Mouse (Mus musculus): ENCODE measurements at regions not wholly inside any gene's neighbourhood (a gene's known extent, or its start where the extent isn't known, plus 50 kb on each side); places are given as distances from the start of the nearest gene placed in this dataset.
A peak's percentile ranks its signal among the peaks of the same experiment; 100 is the strongest.

DNA sequence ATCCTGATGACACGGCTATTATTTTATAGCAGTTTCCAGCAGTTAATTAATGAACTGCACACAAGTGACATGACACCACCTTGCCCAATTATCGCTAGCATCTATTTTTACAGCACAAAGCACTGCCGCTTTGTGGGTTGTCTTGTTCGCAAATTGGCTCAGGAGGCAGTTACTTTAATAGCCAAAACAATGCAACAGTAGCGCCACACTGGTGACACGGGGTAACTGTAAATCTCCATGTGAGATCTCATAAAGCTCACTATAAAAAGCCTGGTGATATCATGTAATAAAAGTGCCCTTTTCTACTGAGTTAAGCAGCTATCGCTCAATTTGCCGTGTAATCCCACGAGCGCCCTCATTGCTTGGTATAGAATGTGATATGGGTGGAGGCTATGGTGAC, 715.4 kb upstream of the Adgrl2 start:
- ATAC-seq (replicated peaks in 1 of 2; ENCODE audit: insufficient read depth in 1 of 2, low FRiP score in 2 of 2, low TSS enrichment in 1 of 2, low read depth in 1 of 2, poor library complexity in 2 of 2, severe bottlenecking in 2 of 2): no peak

DNA sequence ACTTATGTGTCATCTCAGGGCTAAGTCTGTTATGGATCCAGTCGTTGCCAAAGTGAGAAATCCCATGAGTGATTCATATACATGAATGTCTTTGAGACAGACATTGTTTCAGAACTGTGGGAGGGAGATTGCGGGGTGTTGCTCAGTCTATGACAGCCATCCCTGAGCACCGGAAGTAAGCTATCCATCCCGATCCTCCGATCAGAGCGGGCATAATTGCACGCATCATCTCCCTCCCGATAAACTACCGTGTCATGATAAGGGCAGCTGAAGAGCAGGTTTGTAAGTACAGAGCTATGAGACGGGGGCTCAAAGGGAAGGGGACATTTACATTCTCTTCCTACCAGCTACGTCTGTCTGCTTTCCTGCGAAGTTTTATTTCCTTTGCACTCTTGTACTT, 715.0 kb upstream of the Adgrl2 start:
- no peak for ATAC-seq (replicated peaks in 1 of 2; ENCODE audit: insufficient read depth in 1 of 2, low FRiP score in 2 of 2, low TSS enrichment in 1 of 2, low read depth in 1 of 2, poor library complexity in 2 of 2, severe bottlenecking in 2 of 2)

DNA sequence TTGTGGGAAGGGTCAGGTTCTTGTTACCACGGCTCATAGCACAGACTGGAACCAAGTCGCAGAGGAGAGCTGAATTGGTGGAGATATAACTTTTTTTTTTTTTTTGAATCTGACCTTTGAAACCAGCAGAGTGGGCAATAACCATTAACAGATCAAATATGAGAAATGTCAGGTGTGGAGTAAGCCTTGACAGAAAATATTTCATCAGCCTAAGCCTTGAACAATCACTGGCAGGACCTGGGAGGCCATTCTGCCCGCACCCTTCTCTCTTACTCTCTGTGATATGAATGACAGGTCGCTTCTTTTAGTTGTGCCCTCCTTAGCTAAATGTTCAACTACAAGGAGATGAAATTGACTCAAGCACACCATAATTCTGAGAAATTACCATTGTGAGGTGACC, 714.1 kb upstream of the Adgrl2 start:
- ATAC-seq (replicated peaks in 1 of 2; ENCODE audit: insufficient read depth in 1 of 2, low FRiP score in 2 of 2, low TSS enrichment in 1 of 2, low read depth in 1 of 2, poor library complexity in 2 of 2, severe bottlenecking in 2 of 2): no peak

DNA sequence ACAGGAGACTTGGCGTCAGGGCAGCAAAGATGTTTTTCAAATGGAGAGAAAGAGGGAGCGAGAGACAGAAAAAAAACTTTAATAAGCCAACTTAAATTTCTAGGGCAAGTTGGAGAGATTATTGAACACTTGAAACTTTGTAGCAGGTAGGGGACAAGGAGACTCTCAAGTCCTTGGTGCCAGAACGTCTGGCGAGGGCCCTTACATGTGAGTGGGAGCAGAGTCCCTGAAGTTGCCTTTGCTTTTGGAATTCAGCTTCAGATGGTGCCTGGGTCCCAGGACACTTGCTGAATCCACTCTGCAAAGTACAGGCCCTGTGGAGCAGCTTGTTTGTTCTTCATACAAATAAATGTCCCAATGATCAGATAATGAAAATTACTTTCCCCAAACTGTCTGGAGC, 693.2 kb upstream of the Adgrl2 start:
- no peak for ATAC-seq (replicated peaks in 1 of 2; ENCODE audit: insufficient read depth in 1 of 2, low FRiP score in 2 of 2, low TSS enrichment in 1 of 2, low read depth in 1 of 2, poor library complexity in 2 of 2, severe bottlenecking in 2 of 2)

DNA sequence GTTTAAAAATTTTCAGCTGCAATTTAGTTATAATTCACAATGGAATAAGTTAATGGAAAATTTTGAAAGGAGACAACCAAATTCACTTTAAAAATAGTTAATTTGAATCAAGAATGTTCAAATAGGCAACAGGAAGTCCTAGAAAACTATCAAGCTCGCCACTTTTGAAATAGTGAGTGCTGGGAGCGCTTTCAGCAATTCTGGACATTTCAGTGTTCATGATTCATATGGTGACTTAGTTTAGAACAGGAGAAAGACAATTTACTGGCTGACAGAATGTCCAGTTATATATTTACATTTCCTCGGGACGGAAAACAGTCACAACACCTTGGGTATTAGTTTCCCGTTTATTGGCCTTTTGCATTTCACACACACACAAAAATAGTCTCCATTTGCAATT, 691.9 kb upstream of the Adgrl2 start:
- ATAC-seq (replicated peaks in 1 of 2; ENCODE audit: insufficient read depth in 1 of 2, low FRiP score in 2 of 2, low TSS enrichment in 1 of 2, low read depth in 1 of 2, poor library complexity in 2 of 2, severe bottlenecking in 2 of 2): no peak

DNA sequence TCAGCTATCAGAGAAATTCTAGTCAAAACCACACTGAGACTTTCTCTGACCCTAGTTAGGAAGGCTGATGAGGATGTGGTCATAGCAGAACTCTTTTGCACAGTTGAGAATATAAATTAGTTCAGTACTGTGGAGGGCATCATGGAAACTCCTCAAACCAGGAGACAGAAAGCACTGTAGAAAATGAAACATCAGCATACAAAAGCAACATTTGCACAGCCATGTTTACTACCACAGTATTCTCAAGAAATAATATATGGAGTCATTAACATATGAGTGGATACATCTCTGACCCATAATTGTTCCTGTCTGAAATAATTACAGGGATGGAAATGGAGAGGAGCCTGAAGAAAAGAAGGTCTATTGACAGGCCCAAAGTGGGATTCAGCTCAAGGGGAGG, 683.6 kb upstream of the Adgrl2 start:
- ATAC-seq (replicated peaks in 1 of 2; ENCODE audit: insufficient read depth in 1 of 2, low FRiP score in 2 of 2, low TSS enrichment in 1 of 2, low read depth in 1 of 2, poor library complexity in 2 of 2, severe bottlenecking in 2 of 2): no peak

DNA sequence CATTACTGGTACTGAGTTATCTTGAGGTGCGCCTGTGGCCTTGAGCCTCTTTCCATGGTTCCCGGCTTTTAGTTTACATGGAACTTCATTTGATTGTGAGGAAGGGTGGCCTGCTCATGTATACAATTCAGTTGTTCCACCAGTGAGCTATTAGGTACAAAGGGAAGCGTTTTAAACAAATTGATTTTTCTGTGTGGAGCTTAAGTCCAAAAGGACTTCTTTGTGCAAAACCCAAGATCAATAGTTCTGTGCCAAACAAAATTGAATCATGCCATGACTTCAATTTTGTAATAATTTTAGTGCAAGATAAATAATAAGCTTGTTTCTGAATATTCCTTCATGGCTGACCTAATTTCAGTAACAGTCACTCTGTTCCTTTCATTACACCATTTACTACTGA, 674.3 kb upstream of the Adgrl2 start:
- no peak for ATAC-seq (replicated peaks in 1 of 2; ENCODE audit: insufficient read depth in 1 of 2, low FRiP score in 2 of 2, low TSS enrichment in 1 of 2, low read depth in 1 of 2, poor library complexity in 2 of 2, severe bottlenecking in 2 of 2)

DNA sequence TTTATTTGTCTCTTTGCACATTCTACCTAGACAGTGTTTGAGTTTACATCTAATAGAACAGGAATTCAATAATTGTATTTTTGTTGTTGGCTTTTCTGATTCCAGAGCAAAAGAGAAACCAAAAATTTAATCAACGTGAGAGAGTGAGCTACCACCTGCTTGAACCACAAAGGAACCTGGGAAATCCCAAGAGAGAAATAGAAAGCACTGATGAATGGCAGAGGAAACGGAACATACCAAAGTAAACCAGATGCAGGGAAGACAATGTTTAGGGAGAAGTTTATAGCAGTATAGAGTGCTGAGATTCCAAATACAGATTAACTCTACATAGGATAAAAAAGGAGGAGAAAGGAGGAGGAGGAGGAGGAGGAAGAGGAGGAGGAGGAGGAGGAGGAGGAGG, 648.0 kb upstream of the Adgrl2 start:
- ATAC-seq (replicated peaks in 1 of 2; ENCODE audit: insufficient read depth in 1 of 2, low FRiP score in 2 of 2, low TSS enrichment in 1 of 2, low read depth in 1 of 2, poor library complexity in 2 of 2, severe bottlenecking in 2 of 2): peak; percentile 81 to 91

DNA sequence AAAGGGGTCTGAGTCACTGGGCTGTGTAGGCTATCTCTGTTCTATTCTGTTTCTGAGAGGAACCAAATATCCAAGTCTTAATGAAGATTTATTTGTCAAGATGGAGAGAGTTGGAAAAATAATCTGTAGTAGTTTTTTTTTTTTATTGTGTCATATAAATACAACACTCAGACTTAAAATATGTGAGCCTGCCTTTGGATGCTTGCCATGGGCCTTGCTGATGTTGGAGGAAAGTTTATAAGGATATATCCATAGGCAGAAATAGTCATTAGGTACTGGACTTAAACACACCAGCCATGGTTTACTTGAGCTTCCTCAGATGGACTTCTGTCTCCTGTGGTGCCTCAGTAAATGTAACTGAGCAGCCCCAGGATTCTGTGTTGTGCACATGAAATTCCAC, 635.8 kb upstream of the Adgrl2 start:
- no peak for ATAC-seq (replicated peaks in 1 of 2; ENCODE audit: insufficient read depth in 1 of 2, low FRiP score in 2 of 2, low TSS enrichment in 1 of 2, low read depth in 1 of 2, poor library complexity in 2 of 2, severe bottlenecking in 2 of 2)

DNA sequence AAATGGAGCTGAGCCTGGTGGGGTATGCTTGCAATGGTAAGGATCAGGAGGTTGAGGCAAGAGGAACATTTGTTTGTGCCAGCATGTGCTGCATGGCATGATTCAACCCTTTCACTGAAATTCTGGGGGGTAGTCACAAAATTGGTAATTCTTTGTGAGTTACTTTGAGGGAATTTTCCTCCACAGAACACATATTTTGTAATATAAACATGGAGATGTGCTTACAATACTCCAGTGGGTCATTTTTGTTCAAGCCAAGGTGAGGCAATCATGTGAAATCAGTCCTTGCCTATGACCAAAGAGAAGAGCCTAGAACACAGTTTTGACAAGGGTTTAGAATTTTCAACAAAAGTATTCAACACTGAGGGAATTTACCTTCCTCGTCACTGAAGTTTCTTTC, 635.1 kb upstream of the Adgrl2 start:
- ATAC-seq (replicated peaks in 1 of 2; ENCODE audit: insufficient read depth in 1 of 2, low FRiP score in 2 of 2, low TSS enrichment in 1 of 2, low read depth in 1 of 2, poor library complexity in 2 of 2, severe bottlenecking in 2 of 2): no peak

DNA sequence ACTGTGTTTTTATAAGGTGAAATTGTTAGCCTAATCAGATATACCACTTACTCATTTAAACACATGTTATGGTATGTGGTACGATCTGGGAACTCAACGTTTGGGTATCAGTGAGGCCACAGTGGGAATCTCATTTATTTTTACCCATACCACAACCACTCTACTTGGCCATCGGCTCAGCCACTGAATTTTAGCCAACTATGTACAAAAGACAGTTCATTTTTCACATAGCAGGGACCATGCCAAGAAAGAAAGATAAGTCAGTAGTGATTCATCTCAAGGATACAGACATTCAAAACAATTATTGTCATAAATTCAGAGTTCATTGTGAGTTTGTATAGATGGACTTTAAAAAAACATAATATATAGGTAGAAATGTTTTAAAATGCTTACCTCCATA, 634.7 kb upstream of the Adgrl2 start:
- ATAC-seq (replicated peaks in 1 of 2; ENCODE audit: insufficient read depth in 1 of 2, low FRiP score in 2 of 2, low TSS enrichment in 1 of 2, low read depth in 1 of 2, poor library complexity in 2 of 2, severe bottlenecking in 2 of 2): no peak

DNA sequence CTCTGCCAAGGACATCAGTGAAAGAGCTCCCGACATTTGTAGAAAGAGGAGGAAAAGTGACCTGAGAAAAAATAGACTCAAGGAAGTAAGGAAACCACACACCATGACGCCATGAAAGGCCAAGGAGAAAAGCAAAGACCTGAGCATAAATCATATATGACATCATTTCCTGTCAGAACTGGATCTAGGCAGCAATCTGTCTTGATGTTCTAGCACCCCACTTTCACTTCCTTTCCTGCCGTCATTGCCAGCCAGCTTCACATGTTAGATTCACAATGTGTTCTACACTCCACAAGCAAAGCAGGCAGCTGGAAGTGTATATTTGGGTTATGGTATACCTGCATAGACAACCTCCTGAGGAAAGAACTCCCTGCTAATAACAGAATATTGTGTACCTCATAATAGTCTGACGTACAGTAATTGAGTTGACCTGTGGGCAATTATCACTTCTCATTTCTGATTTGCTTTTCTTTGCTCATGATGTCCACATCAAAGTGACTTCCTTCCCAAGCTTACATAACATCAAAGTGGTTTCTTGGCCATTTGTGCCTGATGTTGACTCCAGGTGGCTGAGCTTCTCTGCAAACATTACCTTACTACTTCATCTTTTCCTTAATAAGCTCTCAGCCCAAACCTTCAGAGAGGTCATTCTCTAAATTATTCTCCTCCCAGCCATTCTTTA, 633.6 kb upstream of the Adgrl2 start:
- peak; percentile 83 to 93 for ATAC-seq (replicated peaks in 1 of 2; ENCODE audit: insufficient read depth in 1 of 2, low FRiP score in 2 of 2, low TSS enrichment in 1 of 2, low read depth in 1 of 2, poor library complexity in 2 of 2, severe bottlenecking in 2 of 2)

DNA sequence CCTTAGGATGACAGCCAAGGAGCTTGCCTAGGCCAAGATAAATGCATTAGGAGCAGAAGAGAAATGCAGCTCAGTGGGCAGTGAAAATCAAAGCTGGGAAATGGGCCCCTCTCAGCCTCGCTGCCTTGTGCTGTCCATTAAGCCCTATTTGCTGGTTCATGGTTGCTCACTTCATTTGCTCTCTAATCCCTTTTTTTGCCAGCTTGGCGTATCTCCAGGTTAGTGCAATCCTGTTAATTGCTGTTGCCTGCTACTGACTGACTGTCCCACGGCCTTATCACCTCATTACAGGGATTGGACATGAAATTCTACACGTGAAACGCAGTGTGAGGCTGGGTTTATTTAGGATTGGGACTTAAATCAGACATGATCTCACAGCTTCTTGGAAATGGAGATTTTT, 613.5 kb upstream of the Adgrl2 start:
- ATAC-seq (replicated peaks in 1 of 2; ENCODE audit: insufficient read depth in 1 of 2, low FRiP score in 2 of 2, low TSS enrichment in 1 of 2, low read depth in 1 of 2, poor library complexity in 2 of 2, severe bottlenecking in 2 of 2): no peak

DNA sequence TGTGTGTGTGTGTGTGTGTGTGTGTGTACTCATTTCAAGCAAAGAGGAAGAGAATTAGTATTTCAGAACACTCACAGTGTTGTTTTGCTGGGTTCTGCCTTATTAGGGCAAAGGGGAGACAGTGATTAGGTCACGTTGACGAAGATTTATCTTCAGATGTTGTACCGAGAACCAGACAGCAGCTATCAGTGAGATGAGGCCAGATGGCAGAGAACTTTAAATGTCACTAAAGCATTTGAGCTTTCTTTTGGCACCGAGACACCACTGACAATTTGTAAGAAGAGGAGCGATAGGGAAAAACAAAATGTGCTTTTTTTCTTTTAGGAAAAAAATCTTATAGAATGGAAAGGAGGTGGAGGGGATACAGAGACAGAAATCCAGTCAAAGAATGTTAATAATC, 610.9 kb upstream of the Adgrl2 start:
- ATAC-seq (replicated peaks in 1 of 2; ENCODE audit: insufficient read depth in 1 of 2, low FRiP score in 2 of 2, low TSS enrichment in 1 of 2, low read depth in 1 of 2, poor library complexity in 2 of 2, severe bottlenecking in 2 of 2): no peak

DNA sequence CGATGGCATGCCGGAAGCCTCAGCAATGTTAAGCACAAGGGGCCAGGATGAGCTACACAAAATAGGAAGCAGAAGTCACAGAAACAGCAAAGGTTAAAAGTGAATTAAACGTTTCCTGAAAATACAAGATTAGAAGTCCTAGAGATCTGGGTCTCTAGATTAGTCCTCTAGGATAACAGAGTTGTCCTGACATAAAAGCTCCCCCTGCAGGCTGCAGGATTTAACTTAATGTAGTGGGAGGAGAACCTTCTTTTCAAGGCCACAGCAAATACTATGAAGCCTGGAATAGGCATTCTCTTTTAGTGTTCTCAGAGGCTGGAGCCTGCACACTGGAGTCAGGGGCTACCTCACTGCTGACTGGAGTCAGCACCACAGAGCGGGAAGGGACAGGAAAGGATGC, 604.1 kb upstream of the Adgrl2 start:
- no peak for ATAC-seq (replicated peaks in 1 of 2; ENCODE audit: insufficient read depth in 1 of 2, low FRiP score in 2 of 2, low TSS enrichment in 1 of 2, low read depth in 1 of 2, poor library complexity in 2 of 2, severe bottlenecking in 2 of 2)

DNA sequence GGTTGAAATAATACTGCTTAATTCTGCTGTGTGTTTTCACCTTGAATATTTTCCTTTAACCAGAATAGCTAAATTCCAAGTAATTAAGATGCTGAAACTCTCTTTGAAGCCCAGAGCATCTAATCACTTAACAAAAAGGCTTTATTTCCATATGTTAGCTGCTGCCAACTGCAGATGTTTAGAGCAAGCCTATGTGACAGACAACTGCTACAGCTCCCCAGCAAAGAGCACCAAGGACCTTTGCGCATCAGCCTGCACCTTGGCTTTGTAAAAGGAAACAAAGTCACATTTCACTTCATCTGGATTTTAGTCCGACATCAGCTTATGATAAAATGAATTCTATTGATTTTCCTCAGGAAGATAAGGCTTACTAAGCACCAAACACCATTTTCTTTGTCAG, 595.4 kb upstream of the Adgrl2 start:
- ATAC-seq (replicated peaks in 1 of 2; ENCODE audit: insufficient read depth in 1 of 2, low FRiP score in 2 of 2, low TSS enrichment in 1 of 2, low read depth in 1 of 2, poor library complexity in 2 of 2, severe bottlenecking in 2 of 2): no peak

DNA sequence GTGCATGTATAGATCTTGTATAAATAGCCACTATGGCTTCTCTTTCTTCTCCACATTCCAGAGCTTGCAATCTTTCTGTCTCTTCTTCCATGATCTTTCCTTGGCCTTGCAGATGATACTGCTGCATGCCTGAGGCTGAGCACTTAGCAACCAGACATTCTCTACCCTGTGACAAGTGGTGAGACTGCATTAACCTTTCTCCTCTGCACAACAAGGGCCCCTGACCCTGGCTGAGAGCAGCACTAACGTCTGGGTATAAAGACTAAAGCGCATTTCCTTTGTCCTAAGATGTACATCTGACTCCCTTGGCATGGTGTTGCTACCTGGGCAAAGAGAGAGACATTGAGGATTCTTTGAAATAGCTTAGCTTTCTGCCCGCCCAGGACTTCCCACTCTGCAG, 590.8 kb upstream of the Adgrl2 start:
- no peak for ATAC-seq (replicated peaks in 1 of 2; ENCODE audit: insufficient read depth in 1 of 2, low FRiP score in 2 of 2, low TSS enrichment in 1 of 2, low read depth in 1 of 2, poor library complexity in 2 of 2, severe bottlenecking in 2 of 2)

DNA sequence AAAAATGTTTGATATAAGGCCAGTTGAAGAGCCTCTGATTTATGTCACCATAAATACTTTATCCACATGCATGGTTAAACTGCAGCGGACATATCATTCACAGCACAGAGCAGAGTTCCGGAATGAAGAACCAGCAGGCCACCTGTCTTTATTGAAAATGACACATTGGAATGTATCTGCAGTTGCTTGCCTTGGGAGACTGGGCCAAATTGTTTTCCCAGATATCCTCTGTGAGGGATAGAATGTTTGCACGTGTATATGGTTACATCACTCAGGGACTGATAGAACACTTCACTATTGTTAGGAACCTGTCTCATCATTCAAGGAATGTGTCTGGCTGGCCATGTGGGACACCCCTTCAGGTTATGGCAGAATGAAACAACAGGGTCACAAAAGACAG, 585.3 kb upstream of the Adgrl2 start:
- no peak for ATAC-seq (replicated peaks in 1 of 2; ENCODE audit: insufficient read depth in 1 of 2, low FRiP score in 2 of 2, low TSS enrichment in 1 of 2, low read depth in 1 of 2, poor library complexity in 2 of 2, severe bottlenecking in 2 of 2)

DNA sequence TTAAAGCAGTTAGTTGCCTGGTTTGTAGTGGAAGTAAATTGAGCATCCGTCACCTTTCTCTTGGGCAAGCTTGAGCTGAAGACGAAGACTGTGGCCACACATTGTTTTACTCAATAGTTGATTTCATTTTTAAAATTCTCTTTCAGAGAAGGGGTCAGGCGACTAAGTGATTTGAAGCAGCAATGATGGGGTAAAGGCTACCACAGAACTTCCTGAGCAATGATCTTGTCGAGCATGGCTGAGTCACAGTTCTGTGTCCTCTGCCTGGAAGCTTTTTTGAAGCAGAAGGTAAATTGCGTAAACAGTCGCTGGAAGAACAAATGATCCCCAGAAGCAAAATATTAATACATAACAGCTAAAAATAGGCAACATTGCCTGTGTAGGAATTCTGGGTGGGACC, 576.5 kb upstream of the Adgrl2 start:
- ATAC-seq (replicated peaks in 1 of 2; ENCODE audit: insufficient read depth in 1 of 2, low FRiP score in 2 of 2, low TSS enrichment in 1 of 2, low read depth in 1 of 2, poor library complexity in 2 of 2, severe bottlenecking in 2 of 2): no peak; a peak in 1 of 4 replicates

Measured in hematopoietic stem cell, adult 5-6 weeks (primary cell).